Mouse (Mus musculus) lung, adult 2 months (tissue): ENCODE results near the gene Cox15.

ENCODE experiments used
- CTCF ChIP-seq: fragments of 200-500 bp; IDR thresholded peaks from 2 replicates; pipeline ENCODE4 v1.5.1; 2011; ENCODE audit warnings: mild to moderate bottlenecking, low read length, control low read depth; ENCODE audit not compliant: insufficient read depth
- POLR2A ChIP-seq: fragments of 200-500 bp; IDR thresholded peaks from 2 replicates; pipeline ENCODE4 v1.6.1; 2011; ENCODE audit warnings: low read depth, mild to moderate bottlenecking, control low read depth, low read length, borderline replicate concordance; ENCODE audit errors: extremely low read depth

- TF ChIP-seq POLR2A (no peak), CTCF (no peak)
Measured at GRCm38 (mm10) chr19:43726510-43727146, 26.2 kb downstream of the Cox15 start.
